In the genomic region with DNA sequence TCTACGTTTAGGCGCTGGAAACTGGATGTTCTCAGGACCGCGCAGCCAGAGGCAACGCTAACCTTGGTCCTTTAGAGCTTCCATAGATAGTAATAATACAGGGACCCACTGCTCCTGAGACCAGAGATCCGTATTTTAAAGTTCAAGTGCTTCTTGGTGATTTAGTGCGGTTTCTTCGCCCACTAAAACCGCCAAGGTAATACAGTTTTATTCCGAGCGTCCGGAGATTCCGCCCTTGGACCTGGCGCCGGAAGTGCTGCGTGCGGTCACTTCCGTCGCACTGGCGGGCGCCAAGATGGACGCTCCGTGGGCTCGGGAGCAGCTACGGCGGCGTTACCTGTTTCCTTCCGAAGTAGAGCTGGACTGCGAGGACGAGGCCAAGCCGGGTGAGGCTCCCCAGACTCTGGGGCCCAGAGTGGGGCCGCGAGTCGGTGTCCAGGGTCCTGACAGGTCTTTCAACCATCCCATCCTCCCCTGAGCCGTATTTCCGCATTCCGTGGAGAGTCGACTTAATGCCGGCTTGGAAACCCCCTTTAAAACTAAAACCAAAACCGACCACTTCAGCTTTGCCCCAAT, we compare ENCODE assay signal across 8 mouse cellular contexts. TPM values are rescaled to one million over a fixed set of nuclear protein-coding genes. Genes with fewer than 3 reads are reported as not detected.
DNase-seq lines count a peak whose midpoint lies in the region; ATAC-seq and TF ChIP-seq lines count a peak whose summit lies in the region.

A gene (plus strand): TSS at position 79 of the 576 bp plus-strand sequence.

- peak; percentile 61 for ATAC-seq in kidney, embryonic 15.5 days (replicated peaks; ENCODE audit: low FRiP score)

- peak within 1 kb of the TSS; percentile 97 for H3ac ChIP-seq in C2C12 (ENCODE audit: control insufficient read depth, insufficient read length, low read depth)

- H3K27ac ChIP-seq in bone marrow macrophage, adult 2 months (ENCODE audit: insufficient read depth, low read depth, low read length): peak within 1 kb of the TSS; percentile 73
- H3K27ac ChIP-seq in embryonic fibroblast, embryonic 13.5 days (ENCODE audit: insufficient read depth, low read length): peak within 1 kb of the TSS; percentile 93
- peak within 1 kb of the TSS; percentile 93 for H3K27ac ChIP-seq in heart, embryonic 10.5 days
- H3K27ac ChIP-seq in kidney, embryonic 15.5 days: peak within 1 kb of the TSS; percentile 96

- under 1% methylated on average over 40 of the region's 40 CpGs for WGBS in heart, embryonic 10.5 days
- under 1% methylated on average over 40 of the region's 40 CpGs for WGBS in kidney, embryonic 15.5 days

- H3K79me2 ChIP-seq in C2C12 (ENCODE audit: control insufficient read depth, insufficient read depth): peaks cover 35% of the 10 kb centered on the region

- peak; percentile 83 for DNase-seq in heart, embryonic 10.5 days (ENCODE audit: low spot score)
- peak; percentile 71 for DNase-seq in liver
- DNase-seq in monocyte, adult 2 months (ENCODE audit: low read depth in 1 of 2, low spot score in 2 of 2): peak; percentile 7 to 67
- DNase-seq in spleen, postnatal 4 days (ENCODE audit: low spot score in 2 of 2): peak; percentile 53 to 83

- H3K4me1 ChIP-seq in bone marrow macrophage, adult 2 months (ENCODE audit: control insufficient read depth, insufficient read depth, low read length): peaks cover 7% of the 10 kb centered on the region; the same call in 1 of the 2 replicates
- H3K4me1 ChIP-seq in embryonic fibroblast, embryonic 13.5 days (ENCODE audit: control insufficient read depth, insufficient read depth, low read length): peaks cover 3% of the 10 kb centered on the region; the same call in 1 of the 2 replicates
- no peaks in the 10 kb centered on the region for H3K4me1 ChIP-seq in heart, embryonic 10.5 days
- peaks cover 14% of the 10 kb centered on the region; the same call in 1 of the 2 replicates for H3K4me1 ChIP-seq in kidney, embryonic 15.5 days

- H3K9ac ChIP-seq in kidney, embryonic 15.5 days: peak within 1 kb of the TSS; percentile 76

- H3K79me3 ChIP-seq in C2C12 (ENCODE audit: low read depth): peaks cover 4% of the 10 kb centered on the region

- peaks cover 33% of the 10 kb centered on the region for H3K36me3 ChIP-seq in C2C12 (ENCODE audit: control insufficient read depth, insufficient read depth)
- H3K36me3 ChIP-seq in heart, embryonic 10.5 days: peaks cover 34% of the 10 kb centered on the region
- peaks cover 35% of the 10 kb centered on the region for H3K36me3 ChIP-seq in kidney, embryonic 15.5 days

- peak within 1 kb of the TSS; percentile 80 for H3K4me2 ChIP-seq in kidney, embryonic 15.5 days

- H3K27me3 ChIP-seq in C2C12 (ENCODE audit: control insufficient read depth, insufficient read depth, insufficient read length): no peaks in the 10 kb centered on the region
- no peaks in the 10 kb centered on the region for H3K27me3 ChIP-seq in heart, embryonic 10.5 days (ENCODE audit: insufficient read depth, poor library complexity, severe bottlenecking)
- H3K27me3 ChIP-seq in kidney, embryonic 15.5 days: no peaks in the 10 kb centered on the region

- TF ChIP-seq CTCF in C2C12 (IDR thresholded peaks at IDR 0.05; ENCODE audit: control insufficient read depth, insufficient read depth, insufficient read length): no peak
- TF ChIP-seq CTCF in bone marrow macrophage, adult 2 months (IDR thresholded peaks at IDR 0.05; ENCODE audit: low read depth, low read length): no peak
- TF ChIP-seq CTCF in embryonic fibroblast, embryonic 13.5 days (IDR thresholded peaks at IDR 0.05; ENCODE audit: borderline replicate concordance, insufficient read depth, low read length): no peak

- H3K4me3 ChIP-seq in C2C12 (ENCODE audit: insufficient read depth, poor library complexity, severe bottlenecking): peak within 1 kb of the TSS; percentile 66
- H3K4me3 ChIP-seq in bone marrow macrophage, adult 2 months (ENCODE audit: insufficient read depth, low read length): peak within 1 kb of the TSS; percentile 95
- H3K4me3 ChIP-seq in embryonic fibroblast, embryonic 13.5 days (ENCODE audit: insufficient read depth, low read length): peak within 1 kb of the TSS; percentile 97
- peak within 1 kb of the TSS; percentile 86 for H3K4me3 ChIP-seq in heart, embryonic 10.5 days
- peak within 1 kb of the TSS; percentile 79 for H3K4me3 ChIP-seq in kidney, embryonic 15.5 days (replicated peaks)

- no peak for TF ChIP-seq POLR2A in bone marrow macrophage, adult 2 months (IDR thresholded peaks at IDR 0.05; ENCODE audit: borderline replicate concordance, low read depth, low read length)
- TF ChIP-seq POLR2A in embryonic fibroblast, embryonic 13.5 days (IDR thresholded peaks at IDR 0.05; ENCODE audit: low read depth, low read length): peak; percentile 88

- no peaks in the 10 kb centered on the region for H3K9me3 ChIP-seq in heart, embryonic 10.5 days
- no peaks in the 10 kb centered on the region for H3K9me3 ChIP-seq in kidney, embryonic 15.5 days (replicated peaks)

TF ChIP-seq in C2C12, 6 proteins besides CTCF, POLR2A, EP300 and RAD21:
- TF ChIP-seq USF1 (IDR thresholded peaks at IDR 0.05; ENCODE audit: low read depth) (no peak), MYOD1 (IDR thresholded peaks at IDR 0.05; ENCODE audit: control insufficient read depth, insufficient read length, low read depth) (no peak), MYOG (IDR thresholded peaks at IDR 0.05; ENCODE audit: control insufficient read depth, extremely low read depth, insufficient read length) (no peak), MAX (IDR thresholded peaks at IDR 0.05) (no peak), FOSL1 (IDR thresholded peaks at IDR 0.05; ENCODE audit: insufficient read depth, low read length, poor library complexity, severe bottlenecking) (no peak), CEBPB (IDR thresholded peaks at IDR 0.05; ENCODE audit: low read depth) (no peak)

RNA-seq across cellular contexts. Expression of the gene that starts here (rescaled TPM):
- 38.3 TPM for polyA plus RNA-seq in C2C12 (2012; fragmentation: generic; extraction: Trizol)
- 40.3 and 45.2 TPM in 2 replicates for polyA plus RNA-seq in bone marrow macrophage, adult 2 months (2012; ENCODE audit: insufficient read depth, insufficient read length, missing spikeins)
- polyA plus RNA-seq in embryonic fibroblast, embryonic 13.5 days (2011; ENCODE audit: insufficient read length, low read depth, missing spikeins): 34.5 and 44.5 TPM in 2 replicates
- 48.6 and 56.7 TPM in 2 replicates for polyA plus RNA-seq in heart, embryonic 10.5 days (2016; fragmentation: Nextera tagmentation; extraction: Ambion mirVana)
- 84.4 and 94.9 TPM in 2 replicates for polyA plus RNA-seq in kidney, embryonic 15.5 days (2015; fragmentation: Nextera tagmentation; extraction: Ambion mirVana)

Comparison
In these comparisons a context has a peak if more than half of its experiments do, and no peak if none do; other contexts are left out.
1. Peak in every context shown above with its lines: DNase-seq, ATAC-seq, H3K4me3 ChIP-seq and H3K27ac ChIP-seq.